Mouse (Mus musculus) limb, embryonic 13.5 days (tissue): Measurements from ENCODE around the gene Dctn5. TPM values are rescaled to one million over a fixed set of nuclear protein-coding genes. Genes with fewer than 3 reads are reported as not detected.

ENCODE experiments used
- ATAC-seq: fragments of 200-750 bp; cut with Nextera tagmentation; 2 replicates; pipeline ENCODE4 v1.8.0; 2017; ENCODE audit warnings: low read depth, moderate number of reproducible peaks, moderate TSS enrichment; ENCODE audit not compliant: low FRiP score
- H3K27ac ChIP-seq: fragments of 300-500 bp; sonication (generic); 2 replicates; pipeline ENCODE4 v1.5.1; 2015; ENCODE audit warnings: inconsistent platforms, mild to moderate bottlenecking, moderate library complexity
- H3K27me3 ChIP-seq: fragments of 300-500 bp; sonication (generic); 2 replicates; pipeline ENCODE4 v1.6.1; 2015; ENCODE audit warnings: mild to moderate bottlenecking, inconsistent platforms
- H3K36me3 ChIP-seq: fragments of 300-500 bp; sonication (generic); 2 replicates; pipeline ENCODE4 v1.6.1; 2015; ENCODE audit warnings: inconsistent platforms, mild to moderate bottlenecking, moderate library complexity
- H3K4me1 ChIP-seq: fragments of 300-500 bp; sonication (generic); 2 replicates; pipeline ENCODE4 v1.6.1; 2015; ENCODE audit warnings: inconsistent platforms
- H3K4me2 ChIP-seq: fragments of 300-500 bp; sonication (generic); replicated peaks from 2 replicates; pipeline ENCODE4 v1.6.1; 2015; ENCODE audit warnings: inconsistent platforms, mild to moderate bottlenecking, moderate library complexity
- H3K4me3 ChIP-seq: fragments of 300-500 bp; sonication (generic); 2 replicates; pipeline ENCODE4 v1.5.1; 2015; ENCODE audit warnings: moderate library complexity, mild to moderate bottlenecking, inconsistent platforms
- H3K9ac ChIP-seq: fragments of 300-500 bp; sonication (generic); 2 replicates; pipeline ENCODE4 v1.6.1; 2015; ENCODE audit warnings: mild to moderate bottlenecking, inconsistent platforms
- H3K9me3 ChIP-seq: fragments of 300-500 bp; sonication (generic); 2 replicates; pipeline ENCODE4 v1.6.1; 2016; ENCODE audit warnings: inconsistent platforms
- WGBS: fragments of 180-500 bp; shearing (Covaris S2); methylation state at CpG from one replicate; pipeline ENCODE4 v1.1.7; 2015; 5-methylcytosine and 5-hydroxymethylcytosine counted together
- polyA plus RNA-seq: library from polyadenylated mRNA; unstranded; fragments of >200 nt; fragmentation: Nextera tagmentation; extraction: Ambion mirVana; gene quantifications from 2 replicates; pipeline ENCODE4 v1.2.1, GENCODE M21; 2015

Dctn5 gene
- polyA plus RNA-seq, 1 experiment from 2014 or later, result 125 TPM

DNA sequence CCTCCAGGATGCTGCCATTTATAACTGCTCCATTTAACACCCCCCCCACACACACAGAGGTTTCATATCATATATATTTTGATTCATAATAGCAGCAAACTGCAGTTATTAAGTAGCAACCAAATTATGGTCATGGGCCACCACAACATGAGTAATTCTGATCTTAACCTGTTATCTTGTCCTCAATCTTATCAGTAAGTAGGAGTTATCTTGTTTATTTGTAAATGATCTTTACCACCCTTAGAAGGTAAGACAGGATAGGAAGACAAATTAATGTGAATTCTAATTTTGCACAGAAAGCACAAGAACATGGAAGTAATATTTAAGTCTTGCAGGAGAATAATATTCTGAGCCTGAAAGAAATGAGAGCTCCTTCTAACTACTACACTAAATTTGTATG, 1.0 kb upstream of the Dctn5 start:
- Histone ChIP-seq H3K9ac (peak overlapping the region; percentile 89; the same call in 1 of the 2 replicates), H3K27ac (no peak overlapping the region), H3K36me3 (peaks cover 38% of the 10 kb centered on the region), H3K9me3 (no peaks in the 10 kb centered on the region), H3K4me2 (peak overlapping the region; percentile 70), H3K4me3 (peak overlapping the region; percentile 90), H3K4me1 (peaks cover 14% of the 10 kb centered on the region), H3K27me3 (no peaks in the 10 kb centered on the region)
- ATAC-seq, result no peak

DNA sequence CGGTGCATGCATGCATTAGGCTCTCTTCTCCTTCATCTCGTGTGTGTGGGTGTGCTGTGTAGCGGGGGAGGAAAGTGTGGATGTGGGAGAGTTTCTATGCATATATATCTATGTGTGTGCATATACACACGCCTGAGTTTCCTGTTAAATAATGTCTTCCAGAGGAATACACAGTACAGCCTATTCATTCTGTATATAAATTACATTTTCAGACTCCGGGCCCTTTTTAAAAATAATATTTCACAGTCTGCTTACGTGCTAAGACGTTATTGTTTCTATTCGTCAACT, 441 bp downstream of the Dctn5 start:
- peak overlapping the region; percentile 89 for H3K9ac ChIP-seq
- H3K9me3 ChIP-seq, result no peaks in the 10 kb centered on the region
- H3K36me3 ChIP-seq, result peaks cover 37% of the 10 kb centered on the region
- H3K4me1 ChIP-seq, result peaks cover 14% of the 10 kb centered on the region
- peak overlapping the region; percentile 70 for H3K4me2 ChIP-seq
- 20% methylated on average over 8 of the region's 8 CpGs for WGBS
- no peak for ATAC-seq
- peak overlapping the region; percentile 90 for H3K4me3 ChIP-seq
- peak overlapping the region; percentile 73; the same call in 1 of the 2 replicates for H3K27ac ChIP-seq
- H3K27me3 ChIP-seq, result no peaks in the 10 kb centered on the region

DNA sequence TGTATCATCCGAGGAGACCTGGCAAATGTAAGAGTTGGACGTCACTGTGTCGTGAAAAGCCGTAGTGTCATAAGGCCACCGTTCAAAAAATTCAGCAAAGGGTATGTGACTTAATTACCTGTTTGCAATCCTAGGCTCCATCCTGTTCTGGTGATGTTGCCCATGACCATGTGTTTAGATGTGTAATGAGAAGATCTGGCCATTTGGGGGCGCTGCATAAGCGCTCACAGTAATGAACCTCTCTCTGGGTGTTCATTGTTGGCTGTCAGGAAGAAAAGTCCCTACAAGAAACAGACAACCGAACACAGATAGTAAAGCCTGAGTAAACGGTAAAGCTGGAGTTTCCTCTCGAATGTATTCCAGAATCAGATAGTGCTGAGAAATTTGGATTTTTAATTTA, 2.2 kb downstream of the Dctn5 start:
- Histone ChIP-seq H3K9ac (no peak overlapping the region), H3K4me1 (peaks cover 14% of the 10 kb centered on the region), H3K4me3 (no peak overlapping the region), H3K36me3 (peaks cover 53% of the 10 kb centered on the region), H3K4me2 (no peak overlapping the region), H3K27ac (no peak overlapping the region), H3K9me3 (no peaks in the 10 kb centered on the region), H3K27me3 (no peaks in the 10 kb centered on the region)
- WGBS, result 73% methylated on average over 10 of the region's 10 CpGs
- ATAC-seq, result no peak

DNA sequence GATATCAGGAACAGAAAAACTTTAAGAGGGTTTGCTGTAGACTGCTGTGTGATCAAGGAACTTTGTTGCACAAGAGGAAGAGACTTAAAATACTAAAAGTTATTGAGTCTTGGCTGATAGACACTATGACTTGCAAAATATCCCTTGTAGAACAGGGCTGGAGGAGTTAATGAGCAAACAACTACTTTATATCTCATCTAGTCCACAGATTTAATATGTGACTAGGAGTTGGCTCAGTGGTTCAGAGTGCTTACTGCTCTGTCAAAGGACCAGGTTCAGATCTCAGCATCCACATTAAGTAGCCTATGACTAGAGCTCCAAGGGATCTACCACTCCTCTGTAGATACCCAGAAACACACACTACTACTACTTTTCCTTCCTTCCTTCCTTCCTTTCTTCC, 4.2 kb downstream of the Dctn5 start:
- no peak for ATAC-seq
- Histone ChIP-seq H3K27ac (no peak overlapping the region), H3K9ac (no peak overlapping the region), H3K4me1 (peaks cover 9% of the 10 kb centered on the region), H3K4me2 (no peak overlapping the region), H3K27me3 (no peaks in the 10 kb centered on the region), H3K36me3 (peaks cover 73% of the 10 kb centered on the region), H3K4me3 (no peak overlapping the region), H3K9me3 (no peaks in the 10 kb centered on the region)

DNA sequence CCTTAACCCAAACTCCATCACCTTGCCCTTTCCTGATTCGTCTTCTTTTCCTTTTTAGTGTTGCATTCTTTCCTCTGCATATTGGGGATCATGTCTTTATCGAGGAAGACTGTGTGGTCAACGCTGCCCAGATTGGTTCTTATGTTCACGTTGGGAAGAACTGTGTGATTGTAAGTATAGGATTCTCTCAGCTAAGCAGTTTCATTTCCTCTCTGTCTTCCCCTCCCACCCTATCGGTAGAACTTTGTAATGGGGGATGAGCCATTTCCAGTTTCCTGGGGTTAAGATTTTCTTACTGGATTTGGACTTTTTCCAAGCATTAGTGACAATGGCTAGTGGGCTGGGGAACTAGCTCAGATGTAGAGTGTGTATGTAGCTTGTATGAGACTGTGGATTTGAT, 5.3 kb downstream of the Dctn5 start:
- WGBS, result 94% methylated on average over 5 of the region's 5 CpGs
- Histone ChIP-seq H3K36me3 (peaks cover 82% of the 10 kb centered on the region), H3K4me3 (no peak overlapping the region)

DNA sequence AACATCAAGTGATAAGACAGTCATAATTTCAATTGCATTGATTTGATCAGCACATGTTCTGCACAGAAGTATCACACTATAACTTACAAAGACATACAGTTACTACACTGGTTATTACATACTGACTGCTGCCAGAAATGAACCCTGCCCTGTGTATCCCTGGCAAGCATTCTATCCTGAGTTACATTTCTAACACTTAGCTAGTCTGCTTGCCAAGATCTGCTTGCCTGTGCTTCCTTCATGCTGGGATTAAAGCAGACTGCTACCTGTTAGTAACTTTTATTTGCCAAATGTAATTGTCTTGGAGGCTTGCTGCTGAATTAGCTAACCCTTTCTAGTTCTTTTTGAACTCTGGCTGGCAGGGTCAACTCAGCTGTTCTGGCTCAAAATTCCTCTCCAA, 8.2 kb downstream of the Dctn5 start:
- no peaks in the 10 kb centered on the region for H3K27me3 ChIP-seq
- H3K36me3 ChIP-seq, result peaks cover 93% of the 10 kb centered on the region

More for the DNA sequence above, 5.3 kb downstream of the Dctn5 start:
- ATAC-seq, result no peak
- Histone ChIP-seq H3K4me1 (peaks cover 7% of the 10 kb centered on the region), H3K27me3 (no peaks in the 10 kb centered on the region), H3K9ac (no peak overlapping the region), H3K9me3 (no peaks in the 10 kb centered on the region), H3K4me2 (no peak overlapping the region), H3K27ac (no peak overlapping the region)

DNA sequence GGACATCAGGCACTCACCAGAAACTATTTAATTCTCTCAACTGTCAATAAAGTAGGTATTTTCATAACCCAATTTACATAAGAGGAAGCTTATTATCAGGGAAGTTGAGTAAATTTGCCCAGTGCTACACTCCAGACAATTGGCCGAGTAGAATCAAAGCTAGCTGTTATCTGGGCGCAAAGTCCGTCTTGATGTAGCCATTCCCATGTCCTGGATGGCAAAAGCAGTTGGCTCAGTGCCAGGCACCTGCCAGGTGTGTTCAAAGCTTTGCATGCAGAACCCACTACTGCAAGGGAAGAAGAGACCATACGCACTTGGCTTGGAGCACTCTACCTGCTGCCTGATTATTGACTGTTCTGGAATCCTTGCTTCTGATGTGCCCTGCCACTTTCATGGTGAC, 19.6 kb downstream of the Dctn5 start:
- no peak overlapping the region for H3K27ac ChIP-seq
- H3K9ac ChIP-seq, result no peak overlapping the region
- ATAC-seq, result no peak
- no peaks in the 10 kb centered on the region for H3K27me3 ChIP-seq
- peaks cover 34% of the 10 kb centered on the region for H3K36me3 ChIP-seq
- H3K9me3 ChIP-seq, result no peaks in the 10 kb centered on the region
- H3K4me2 ChIP-seq, result no peak overlapping the region
- H3K4me3 ChIP-seq, result no peak overlapping the region
- H3K4me1 ChIP-seq, result peaks cover 4% of the 10 kb centered on the region; the same call in 1 of the 2 replicates
- 88% methylated on average over 4 of the region's 4 CpGs for whole genome bisulfite sequencing

More for the DNA sequence above, 8.2 kb downstream of the Dctn5 start:
- Histone ChIP-seq H3K4me3 (no peak overlapping the region), H3K9ac (no peak overlapping the region), H3K27ac (no peak overlapping the region), H3K4me2 (no peak overlapping the region), H3K4me1 (no peaks in the 10 kb centered on the region), H3K9me3 (no peaks in the 10 kb centered on the region)
- ATAC-seq, result no peak

DNA sequence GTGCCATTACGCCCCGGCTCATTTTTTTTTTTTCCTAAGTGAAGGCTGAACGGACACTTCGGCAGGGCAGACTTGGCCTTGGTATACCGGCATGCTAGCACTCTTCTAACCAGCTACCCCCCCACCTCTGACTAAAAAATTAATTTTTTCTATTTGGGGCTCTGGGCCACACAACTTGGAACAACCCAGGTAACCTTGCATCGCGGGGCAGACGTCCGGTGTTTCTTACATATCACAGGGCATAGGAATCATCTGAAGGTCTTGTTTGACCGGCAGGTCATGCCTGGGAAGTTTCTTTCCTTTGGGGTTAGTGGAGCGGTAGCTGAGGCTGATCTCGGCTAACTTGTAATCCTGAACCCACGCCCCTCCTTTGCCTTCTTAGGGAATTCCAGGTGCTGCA, 25.6 kb downstream of the Dctn5 start:
- Histone ChIP-seq H3K27me3 (no peaks in the 10 kb centered on the region), H3K9ac (peak overlapping the region; percentile 77), H3K27ac (peak overlapping the region; percentile 85), H3K9me3 (no peaks in the 10 kb centered on the region), H3K36me3 (peaks cover 27% of the 10 kb centered on the region), H3K4me1 (peaks cover 46% of the 10 kb centered on the region), H3K4me2 (peak overlapping the region; percentile 92), H3K4me3 (peak overlapping the region; percentile 72)
- ATAC-seq, result no peak
- WGBS, result 6% methylated on average over 13 of the region's 13 CpGs

DNA sequence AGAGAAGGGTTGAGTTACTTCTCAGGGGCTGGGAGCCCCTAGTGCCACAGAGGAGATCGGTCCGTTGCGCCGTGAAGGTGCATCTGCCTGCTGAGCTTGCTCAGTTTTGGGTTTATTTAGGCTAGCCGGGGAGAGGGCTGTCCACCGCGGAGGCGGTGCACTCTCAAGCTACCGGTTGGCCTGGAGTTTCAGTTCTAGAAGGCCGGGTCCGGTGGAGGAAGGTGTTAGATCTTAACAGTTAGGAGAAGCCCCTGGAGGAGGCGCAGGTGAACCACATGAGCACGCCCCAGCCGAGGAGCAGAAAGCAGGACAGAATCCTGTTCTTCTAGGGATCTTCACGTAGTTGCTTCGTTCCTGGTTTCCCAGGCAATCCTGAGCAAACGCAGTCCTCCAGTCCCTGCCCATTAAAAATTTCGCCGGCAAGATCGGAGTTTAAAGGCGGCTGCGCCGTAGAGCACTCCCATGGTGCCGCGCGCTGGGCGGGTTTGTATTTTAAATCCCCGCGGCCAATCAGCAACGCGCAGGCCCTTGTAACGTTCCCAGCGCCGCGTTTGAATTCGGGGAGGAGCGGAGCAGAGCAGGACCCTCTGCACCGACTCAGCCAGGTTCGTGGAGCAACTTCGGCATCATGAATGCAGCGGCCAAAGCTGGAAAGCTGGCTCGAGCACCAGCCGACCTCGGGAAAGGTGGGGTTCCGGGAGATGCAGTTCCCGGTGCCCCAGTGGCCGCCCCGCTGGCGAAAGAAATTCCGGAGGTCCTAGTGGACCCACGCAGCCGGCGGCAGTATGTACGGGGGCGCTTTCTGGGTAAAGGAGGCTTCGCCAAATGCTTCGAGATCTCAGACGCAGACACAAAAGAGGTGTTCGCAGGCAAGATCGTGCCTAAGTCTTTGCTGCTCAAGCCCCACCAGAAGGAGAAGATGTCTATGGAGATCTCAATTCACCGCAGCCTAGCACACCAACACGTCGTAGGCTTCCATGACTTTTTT, 26.4 kb downstream of the Dctn5 start, which contains the start of gene Plk1:
Plk1 (plus strand) TSS at position 525 of the 988 bp plus-strand sequence.
- H3K27me3 ChIP-seq, result no peaks in the 10 kb centered on the region
- H3K36me3 ChIP-seq, result peaks cover 30% of the 10 kb centered on the region

DNA sequence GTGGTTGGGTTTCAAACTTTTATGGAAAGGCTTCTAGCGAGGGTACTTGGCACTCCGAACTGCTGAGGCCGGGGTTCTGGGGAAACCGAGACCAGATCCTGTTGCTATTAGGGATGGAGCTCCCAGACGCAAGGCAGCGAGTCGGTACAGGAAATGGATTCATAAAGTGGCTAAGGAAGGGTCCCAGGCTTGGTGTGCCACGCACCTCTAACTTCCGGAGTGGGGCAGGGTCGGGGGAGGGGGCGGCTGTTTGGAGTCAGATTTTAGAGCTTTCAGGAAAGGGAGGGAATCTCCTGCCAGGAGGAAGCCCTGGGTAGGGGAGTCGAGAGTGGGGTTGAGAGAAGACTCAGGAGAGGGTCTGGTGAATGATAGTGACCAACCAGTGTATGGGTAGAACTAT, 27.2 kb downstream of the Dctn5 start:
- Histone ChIP-seq H3K36me3 (peaks cover 39% of the 10 kb centered on the region), H3K4me1 (peaks cover 46% of the 10 kb centered on the region), H3K4me2 (peak overlapping the region; percentile 92), H3K27me3 (no peaks in the 10 kb centered on the region), H3K9ac (peak overlapping the region; percentile 77), H3K9me3 (no peaks in the 10 kb centered on the region), H3K4me3 (peak overlapping the region; percentile 72), H3K27ac (peak overlapping the region; percentile 85)
- WGBS, result under 1% methylated on average over 12 of the region's 12 CpGs
- ATAC-seq, result no peak

More for the DNA sequence above, 26.4 kb downstream of the Dctn5 start, which contains the start of gene Plk1:
- 0% methylated on average over 63 of the region's 63 CpGs for WGBS
- H3K9me3 ChIP-seq, result no peaks in the 10 kb centered on the region
- peak within 1 kb of the TSS; percentile 85 for H3K27ac ChIP-seq
- H3K4me2 ChIP-seq, result peak within 1 kb of the TSS; percentile 92
- ATAC-seq, result peak; percentile 94
- peak within 1 kb of the TSS; percentile 77 for H3K9ac ChIP-seq
- H3K4me1 ChIP-seq, result peaks cover 46% of the 10 kb centered on the region
- peak within 1 kb of the TSS; percentile 72 for H3K4me3 ChIP-seq

DNA sequence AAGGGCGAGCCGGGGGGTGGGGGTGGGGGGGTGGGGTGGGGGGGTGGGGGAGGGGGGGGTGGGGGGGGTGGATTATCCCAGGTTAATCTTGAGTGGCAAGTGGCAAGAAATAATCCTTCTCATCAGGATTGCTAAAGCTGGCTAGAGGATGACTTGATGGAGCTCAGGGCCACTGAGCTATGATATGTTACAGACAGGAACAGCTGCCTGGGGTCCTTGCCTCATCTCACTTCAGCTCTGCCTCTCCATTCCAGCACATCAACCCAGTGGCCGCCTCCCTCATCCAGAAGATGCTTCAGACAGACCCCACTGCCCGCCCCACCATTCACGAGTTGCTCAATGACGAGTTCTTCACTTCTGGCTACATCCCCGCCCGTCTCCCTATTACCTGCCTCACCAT, 30.9 kb downstream of the Dctn5 start:
- no peak overlapping the region for H3K4me3 ChIP-seq
- peaks cover 75% of the 10 kb centered on the region for H3K36me3 ChIP-seq
- no peaks in the 10 kb centered on the region for H3K9me3 ChIP-seq
- no peak overlapping the region for H3K4me2 ChIP-seq
- no peak for ATAC-seq
- 81% methylated on average over 8 of the region's 8 CpGs for whole genome bisulfite sequencing
- H3K4me1 ChIP-seq, result peaks cover 29% of the 10 kb centered on the region
- no peak overlapping the region for H3K9ac ChIP-seq
- H3K27me3 ChIP-seq, result no peaks in the 10 kb centered on the region
- no peak overlapping the region for H3K27ac ChIP-seq

DNA sequence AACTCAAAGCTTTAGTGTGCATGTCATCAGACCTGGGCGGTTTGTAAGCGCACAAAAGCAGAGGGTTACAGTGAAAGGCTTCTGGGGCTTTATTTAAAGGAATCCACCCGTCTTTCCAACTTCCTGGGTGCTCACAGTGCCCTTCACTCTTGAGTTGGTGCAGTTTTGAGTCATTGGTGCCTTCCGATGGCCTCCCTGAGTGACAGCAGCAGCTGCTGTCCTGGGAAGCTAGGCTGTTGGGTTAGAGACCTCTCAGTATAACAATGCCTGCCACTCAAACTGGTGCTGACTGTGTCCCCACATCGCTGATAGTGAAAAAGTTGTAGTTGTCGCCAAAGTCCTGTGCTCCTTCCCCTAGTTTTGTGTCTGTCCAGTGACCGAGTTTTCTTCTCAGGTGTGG, 34.4 kb downstream of the Dctn5 start:
- Histone ChIP-seq H3K36me3 (peaks cover 84% of the 10 kb centered on the region), H3K4me2 (no peak overlapping the region), H3K4me3 (no peak overlapping the region), H3K9ac (no peak overlapping the region), H3K4me1 (peaks cover 1% of the 10 kb centered on the region; the same call in 1 of the 2 replicates), H3K9me3 (no peaks in the 10 kb centered on the region), H3K27me3 (no peaks in the 10 kb centered on the region), H3K27ac (no peak overlapping the region)
- 88% methylated on average over 7 of the region's 7 CpGs for WGBS
- no peak for ATAC-seq
